Mouse (Mus musculus) lung, adult 2 months (tissue): Measurements from ENCODE around the gene Slc1a7.

ENCODE experiments used
- CTCF ChIP-seq: fragments of 200-500 bp; IDR thresholded peaks from 2 replicates; pipeline ENCODE4 v1.5.1; 2011; ENCODE audit warnings: mild to moderate bottlenecking, low read length, control low read depth; ENCODE audit not compliant: insufficient read depth
- POLR2A ChIP-seq: fragments of 200-500 bp; IDR thresholded peaks from 2 replicates; pipeline ENCODE4 v1.6.1; 2011; ENCODE audit warnings: low read depth, mild to moderate bottlenecking, control low read depth, low read length, borderline replicate concordance; ENCODE audit errors: extremely low read depth

DNA sequence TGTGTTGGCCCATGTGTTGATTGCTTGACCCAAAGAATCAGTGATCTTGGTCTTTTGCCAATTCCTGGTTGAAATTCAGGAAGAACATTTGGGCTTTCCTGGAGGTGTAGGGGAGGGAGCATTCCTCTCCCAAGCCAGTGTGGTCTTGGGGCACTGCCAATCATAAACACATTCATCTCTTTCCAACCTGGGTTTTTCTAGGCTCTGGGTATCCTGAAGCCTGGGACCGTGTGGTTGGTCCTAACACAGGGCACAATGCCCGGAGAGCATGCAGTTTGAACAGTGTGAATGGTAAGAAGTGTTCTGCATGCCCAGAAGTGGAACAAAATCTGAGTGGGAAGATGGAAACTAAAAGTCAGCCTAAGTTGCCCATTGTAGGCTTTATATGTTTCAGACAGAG is 30.0 kb upstream of the Slc1a7 start:
- TF ChIP-seq CTCF, result no peak
- no peak for TF ChIP-seq POLR2A
